Mouse (Mus musculus): ENCODE data around the gene Exoc3l2. TPM values are rescaled to one million over a fixed set of nuclear protein-coding genes. Genes with fewer than 3 reads are reported as not detected.

The Exoc3l2 gene
- polyA plus RNA-seq, 1 experiment from 2014 or later, result 1.1 TPM

- ATAC-seq (ENCODE audit: low FRiP score) (no peak), DNase-seq (ENCODE audit: low spot score, missing footprints) (peak; percentile 84)
- WGBS, result 15% methylated on average over 23 of the region's 23 CpGs
- H3K9me3 ChIP-seq (ENCODE audit: control insufficient read depth, low read length), result no peaks in the 10 kb centered on the region
- no peak overlapping the region for H3K4me3 ChIP-seq (ENCODE audit: low read depth, low read length)
- no peaks in the 10 kb centered on the region for H3K36me3 ChIP-seq (ENCODE audit: control insufficient read depth, insufficient read depth, low read length)
- H3K27ac ChIP-seq (ENCODE audit: low read depth, low read length), result no peak overlapping the region
- no peak overlapping the region for H3K9ac ChIP-seq (ENCODE audit: low read length)
- H3K27me3 ChIP-seq (ENCODE audit: control insufficient read depth, insufficient read depth, low read length), result peaks cover 51% of the 10 kb centered on the region
- peaks cover 3% of the 10 kb centered on the region; the same call in 1 of the 2 replicates for H3K4me1 ChIP-seq (ENCODE audit: control insufficient read depth, insufficient read depth, low read length)
- H3K4me2 ChIP-seq, result no peak overlapping the region
Measured at GRCm38 (mm10) chr7:19469404-19469803, 6.3 kb downstream of the Exoc3l2 start.

- Histone ChIP-seq H3K4me3 (ENCODE audit: low read depth, low read length) (no peak overlapping the region), H3K36me3 (ENCODE audit: control insufficient read depth, insufficient read depth, low read length) (no peaks in the 10 kb centered on the region), H3K4me2 (no peak overlapping the region), H3K9ac (ENCODE audit: low read length) (no peak overlapping the region), H3K27me3 (ENCODE audit: control insufficient read depth, insufficient read depth, low read length) (peaks cover 59% of the 10 kb centered on the region), H3K27ac (ENCODE audit: low read depth, low read length) (no peak overlapping the region), H3K9me3 (ENCODE audit: control insufficient read depth, low read length) (no peaks in the 10 kb centered on the region), H3K4me1 (ENCODE audit: control insufficient read depth, insufficient read depth, low read length) (no peaks in the 10 kb centered on the region)
- 10% methylated on average over 14 of the region's 14 CpGs for WGBS
- ATAC-seq (ENCODE audit: low FRiP score), result no peak
- no peak for DNase-seq (ENCODE audit: low spot score, missing footprints)
Measured at GRCm38 (mm10) chr7:19470308-19470707, 7.2 kb downstream of the Exoc3l2 start.

- Histone ChIP-seq H3K4me3 (ENCODE audit: low read depth, low read length) (no peak overlapping the region), H3K9me3 (ENCODE audit: control insufficient read depth, low read length) (no peaks in the 10 kb centered on the region), H3K4me2 (no peak overlapping the region), H3K36me3 (ENCODE audit: control insufficient read depth, insufficient read depth, low read length) (no peaks in the 10 kb centered on the region), H3K27me3 (ENCODE audit: control insufficient read depth, insufficient read depth, low read length) (peaks cover 67% of the 10 kb centered on the region), H3K4me1 (ENCODE audit: control insufficient read depth, insufficient read depth, low read length) (no peaks in the 10 kb centered on the region), H3K27ac (ENCODE audit: low read depth, low read length) (no peak overlapping the region), H3K9ac (ENCODE audit: low read length) (no peak overlapping the region)
- ATAC-seq (ENCODE audit: low FRiP score) (no peak), DNase-seq (ENCODE audit: low spot score, missing footprints) (no peak)
- 52% methylated on average over 4 of the region's 4 CpGs for WGBS
Measured at GRCm38 (mm10) chr7:19472403-19472802, 9.3 kb downstream of the Exoc3l2 start.

GRCm38 (mm10) chr7:19473875-19474443, 10.8 kb downstream of the Exoc3l2 start:
- no peak overlapping the region for H3K27ac ChIP-seq (ENCODE audit: low read depth, low read length)
- H3K4me2 ChIP-seq, result peak overlapping the region; percentile 77
- ATAC-seq (ENCODE audit: low FRiP score) (peak; percentile 85), DNase-seq (ENCODE audit: low spot score, missing footprints) (peak; percentile 94)
- no peaks in the 10 kb centered on the region for H3K36me3 ChIP-seq (ENCODE audit: control insufficient read depth, insufficient read depth, low read length)
- WGBS, result under 1% methylated on average over 69 of the region's 89 CpGs
- peaks cover 71% of the 10 kb centered on the region for H3K27me3 ChIP-seq (ENCODE audit: control insufficient read depth, insufficient read depth, low read length)
- H3K9me3 ChIP-seq (ENCODE audit: control insufficient read depth, low read length), result no peaks in the 10 kb centered on the region
- peak overlapping the region; percentile 48 for H3K4me3 ChIP-seq (ENCODE audit: low read depth, low read length)
- H3K4me1 ChIP-seq (ENCODE audit: control insufficient read depth, insufficient read depth, low read length), result no peaks in the 10 kb centered on the region
- peak overlapping the region; percentile 58 for H3K9ac ChIP-seq (ENCODE audit: low read length)

- WGBS, result 75% methylated on average over 2 of the region's 2 CpGs
- H3K4me1 ChIP-seq (ENCODE audit: control insufficient read depth, insufficient read depth, low read length), result no peaks in the 10 kb centered on the region
- no peak overlapping the region for H3K27ac ChIP-seq (ENCODE audit: low read depth, low read length)
- peaks cover 44% of the 10 kb centered on the region for H3K27me3 ChIP-seq (ENCODE audit: control insufficient read depth, insufficient read depth, low read length)
- ATAC-seq (ENCODE audit: low FRiP score), result no peak
- H3K9me3 ChIP-seq (ENCODE audit: control insufficient read depth, low read length), result no peaks in the 10 kb centered on the region
- no peak overlapping the region for H3K9ac ChIP-seq (ENCODE audit: low read length)
- DNase-seq (ENCODE audit: low spot score, missing footprints), result no peak
- no peaks in the 10 kb centered on the region for H3K36me3 ChIP-seq (ENCODE audit: control insufficient read depth, insufficient read depth, low read length)
- H3K4me2 ChIP-seq, result no peak overlapping the region
- no peak overlapping the region for H3K4me3 ChIP-seq (ENCODE audit: low read depth, low read length)
Measured at GRCm38 (mm10) chr7:19477084-19477483, 14.0 kb downstream of the Exoc3l2 start.

- 30% methylated on average over 14 of the region's 14 CpGs for WGBS
- peaks cover 37% of the 10 kb centered on the region for H3K27me3 ChIP-seq (ENCODE audit: control insufficient read depth, insufficient read depth, low read length)
- no peak for ATAC-seq (ENCODE audit: low FRiP score)
Measured at GRCm38 (mm10) chr7:19477624-19478384, 14.7 kb downstream of the Exoc3l2 start.

GRCm38 (mm10) chr7:19483281-19483680, 20.1 kb downstream of the Exoc3l2 start:
- Histone ChIP-seq H3K9me3 (ENCODE audit: control insufficient read depth, low read length) (no peaks in the 10 kb centered on the region), H3K27me3 (ENCODE audit: control insufficient read depth, insufficient read depth, low read length) (peaks cover 5% of the 10 kb centered on the region), H3K9ac (ENCODE audit: low read length) (no peak overlapping the region), H3K36me3 (ENCODE audit: control insufficient read depth, insufficient read depth, low read length) (no peaks in the 10 kb centered on the region), H3K4me3 (ENCODE audit: low read depth, low read length) (no peak overlapping the region), H3K27ac (ENCODE audit: low read depth, low read length) (no peak overlapping the region), H3K4me1 (ENCODE audit: control insufficient read depth, insufficient read depth, low read length) (no peaks in the 10 kb centered on the region), H3K4me2 (no peak overlapping the region)
- 81% methylated on average over 8 of the region's 8 CpGs for WGBS
- DNase-seq (ENCODE audit: low spot score, missing footprints) (no peak), ATAC-seq (ENCODE audit: low FRiP score) (no peak)

More at GRCm38 (mm10) chr7:19477624-19478384, 14.7 kb downstream of the Exoc3l2 start:
- no peak overlapping the region for H3K27ac ChIP-seq (ENCODE audit: low read depth, low read length)
- H3K9me3 ChIP-seq (ENCODE audit: control insufficient read depth, low read length), result no peaks in the 10 kb centered on the region
- no peak overlapping the region for H3K4me2 ChIP-seq
- no peak overlapping the region for H3K4me3 ChIP-seq (ENCODE audit: low read depth, low read length)
- H3K36me3 ChIP-seq (ENCODE audit: control insufficient read depth, insufficient read depth, low read length), result no peaks in the 10 kb centered on the region
- no peak overlapping the region for H3K9ac ChIP-seq (ENCODE audit: low read length)
- H3K4me1 ChIP-seq (ENCODE audit: control insufficient read depth, insufficient read depth, low read length), result no peaks in the 10 kb centered on the region
- DNase-seq (ENCODE audit: low spot score, missing footprints), result no peak

- Histone ChIP-seq H3K9ac (ENCODE audit: low read length) (no peak overlapping the region), H3K27ac (ENCODE audit: low read depth, low read length) (no peak overlapping the region), H3K27me3 (ENCODE audit: control insufficient read depth, insufficient read depth, low read length) (peaks cover 25% of the 10 kb centered on the region), H3K9me3 (ENCODE audit: control insufficient read depth, low read length) (no peaks in the 10 kb centered on the region), H3K4me2 (no peak overlapping the region), H3K36me3 (ENCODE audit: control insufficient read depth, insufficient read depth, low read length) (no peaks in the 10 kb centered on the region), H3K4me3 (ENCODE audit: low read depth, low read length) (no peak overlapping the region), H3K4me1 (ENCODE audit: control insufficient read depth, insufficient read depth, low read length) (no peaks in the 10 kb centered on the region)
- 94% methylated on average over 1 of the region's 1 CpGs for WGBS
- ATAC-seq (ENCODE audit: low FRiP score), result no peak
- no peak for DNase-seq (ENCODE audit: low spot score, missing footprints)
Measured at GRCm38 (mm10) chr7:19485488-19485887, 22.4 kb downstream of the Exoc3l2 start.

GRCm38 (mm10) chr7:19486549-19486948, 23.4 kb downstream of the Exoc3l2 start:
- H3K27me3 ChIP-seq (ENCODE audit: control insufficient read depth, insufficient read depth, low read length), result peaks cover 34% of the 10 kb centered on the region
- H3K9me3 ChIP-seq (ENCODE audit: control insufficient read depth, low read length), result no peaks in the 10 kb centered on the region
- no peak overlapping the region for H3K4me3 ChIP-seq (ENCODE audit: low read depth, low read length)
- no peak overlapping the region for H3K9ac ChIP-seq (ENCODE audit: low read length)
- H3K36me3 ChIP-seq (ENCODE audit: control insufficient read depth, insufficient read depth, low read length), result no peaks in the 10 kb centered on the region
- H3K27ac ChIP-seq (ENCODE audit: low read depth, low read length), result no peak overlapping the region
- H3K4me2 ChIP-seq, result no peak overlapping the region
- DNase-seq (ENCODE audit: low spot score, missing footprints), result no peak
- 92% methylated on average over 7 of the region's 7 CpGs for WGBS
- no peak for ATAC-seq (ENCODE audit: low FRiP score)
- no peaks in the 10 kb centered on the region for H3K4me1 ChIP-seq (ENCODE audit: control insufficient read depth, insufficient read depth, low read length)

Data from midbrain, embryonic 11.5 days (tissue).